Mouse (Mus musculus) MEL (cell line): ENCODE measurements around the gene Arfip1. TPM values are rescaled to one million over a fixed set of nuclear protein-coding genes. Genes with fewer than 3 reads are reported as not detected.

Source experiments
- DNase-seq: peaks from one replicate; pipeline ENCODE4 v3.0.0; 2011; ENCODE audit warnings: low read depth, low spot score
- H3K27ac ChIP-seq: 2 replicates; pipeline ENCODE4 v1.5.1; 2012; ENCODE audit warnings: low read depth, mild to moderate bottlenecking, control low read depth, low read length, moderate library complexity; ENCODE audit not compliant: control insufficient read depth
- H3K27me3 ChIP-seq, 2 experiments: fragments of 150-350 bp in 1 of 2; sonication (generic) in 1 of 2; 2 replicates each; pipeline ENCODE4 v1.6.1; 2012; ENCODE audit warnings: low read length in 2 of 2, mild to moderate bottlenecking in 2 of 2, improper control_type of control experiment in 1 of 2, moderate library complexity in 1 of 2; ENCODE audit not compliant: insufficient read depth in 2 of 2, control insufficient read depth in 1 of 2
- H3K36me3 ChIP-seq, 2 experiments: 2 replicates each; pipeline ENCODE4 v1.6.1; 2012 to 2014; ENCODE audit warnings: low read length in 2 of 2, improper control_type of control experiment in 1 of 2, inconsistent platforms in 1 of 2, mild to moderate bottlenecking in 1 of 2; ENCODE audit not compliant: insufficient read depth in 2 of 2, control insufficient read depth in 1 of 2
- H3K4me1 ChIP-seq, 2 experiments: fragments of 150-350 bp in 1 of 2; sonication (generic) in 1 of 2; 2 replicates each; pipeline ENCODE4 v1.6.1; 2012; ENCODE audit warnings: low read length in 2 of 2, improper control_type of control experiment in 1 of 2, mild to moderate bottlenecking in 1 of 2; ENCODE audit not compliant: insufficient read depth in 2 of 2, control insufficient read depth in 1 of 2
- H3K4me3 ChIP-seq, 2 experiments: fragments of 150-350 bp in 1 of 2; sonication (generic) in 1 of 2; 2 replicates each; pipeline ENCODE4 v1.5.1; 2012; ENCODE audit warnings: low read depth in 2 of 2, low read length in 2 of 2, mild to moderate bottlenecking in 2 of 2, moderate library complexity in 2 of 2, control low read depth in 1 of 2, improper control_type of control experiment in 1 of 2; ENCODE audit not compliant: control insufficient read depth in 1 of 2, insufficient read depth in 1 of 2
- H3K79me2 ChIP-seq: 2 replicates; pipeline ENCODE4 v1.6.1; 2012; ENCODE audit warnings: mild to moderate bottlenecking, low read length, moderate library complexity; ENCODE audit not compliant: control insufficient read depth, poor library complexity, insufficient read depth
- H3K9ac ChIP-seq: 2 replicates; pipeline ENCODE4 v1.6.1; 2012; ENCODE audit warnings: low read depth, mild to moderate bottlenecking, control low read depth, low read length, moderate library complexity; ENCODE audit not compliant: control insufficient read depth, poor library complexity, severe bottlenecking
- H3K9me3 ChIP-seq: fragments of 150-350 bp; sonication (generic); replicated peaks from 2 replicates; pipeline ENCODE4 v1.6.1; 2012; ENCODE audit warnings: mild to moderate bottlenecking, low read length, improper control_type of control experiment, moderate library complexity; ENCODE audit not compliant: insufficient read depth
- BHLHE40 ChIP-seq: IDR thresholded peaks from 2 replicates; pipeline ENCODE4 v1.6.1; 2012; ENCODE audit warnings: low read depth, mild to moderate bottlenecking, inconsistent platforms, low read length, improper control_type of control experiment, borderline replicate concordance
- CTCF ChIP-seq, 3 experiments: IDR thresholded peaks in 2 of 3; conservative IDR thresholded peaks in 1 of 3; 2 replicates each; pipeline ENCODE4 v1.5.1; 2011 to 2012; ENCODE audit warnings: low read length in 3 of 3, low read depth in 2 of 3, mild to moderate bottlenecking in 2 of 3, improper control_type of control experiment in 1 of 3, inconsistent platforms in 1 of 3, mixed read lengths in 1 of 3, moderate library complexity in 1 of 3; ENCODE audit not compliant: control insufficient read depth in 1 of 3, insufficient read depth in 1 of 3, poor library complexity in 1 of 3, severe bottlenecking in 1 of 3
- EP300 ChIP-seq, 2 experiments: IDR thresholded peaks; 2 replicates each; pipeline ENCODE4 v1.6.1; 2011; ENCODE audit warnings: improper control_type of control experiment in 2 of 2, low read length in 2 of 2, low read depth in 1 of 2, mild to moderate bottlenecking in 1 of 2
- NELFE ChIP-seq: IDR thresholded peaks from 2 replicates; pipeline ENCODE4 v1.6.1; 2011; ENCODE audit warnings: low read depth, low read length, improper control_type of control experiment
- POLR2A ChIP-seq, 2 experiments: IDR thresholded peaks; 2 replicates each; pipeline ENCODE4 v1.6.1; 2011 to 2012; ENCODE audit warnings: low read length in 2 of 2, mild to moderate bottlenecking in 2 of 2, control low read depth in 1 of 2, improper control_type of control experiment in 1 of 2, low read depth in 1 of 2, moderate library complexity in 1 of 2; ENCODE audit not compliant: control insufficient read depth in 1 of 2, insufficient read depth in 1 of 2, poor library complexity in 1 of 2
- RAD21 ChIP-seq: IDR thresholded peaks from 2 replicates; pipeline ENCODE4 v1.6.1; 2011; ENCODE audit warnings: mild to moderate bottlenecking, low read depth, low read length, improper control_type of control experiment
- RCOR1 ChIP-seq: IDR thresholded peaks from 2 replicates; pipeline ENCODE4 v1.6.1; 2012; ENCODE audit warnings: low read depth, mild to moderate bottlenecking, inconsistent platforms, low read length, improper control_type of control experiment
- SIN3A ChIP-seq: IDR thresholded peaks from 2 replicates; pipeline ENCODE4 v1.6.1; 2012; ENCODE audit warnings: low read length, improper control_type of control experiment, inconsistent platforms
- TBP ChIP-seq: IDR thresholded peaks from 2 replicates; pipeline ENCODE4 v1.8.0; 2011; ENCODE audit warnings: low read depth, low read length, improper control_type of control experiment
- USF1 ChIP-seq: IDR thresholded peaks from 2 replicates; pipeline ENCODE4 v1.6.1; 2014; ENCODE audit warnings: low read depth, mild to moderate bottlenecking, inconsistent platforms, low read length, improper control_type of control experiment, moderate library complexity
- ZNF384 ChIP-seq: IDR thresholded peaks from 2 replicates; pipeline ENCODE4 v1.6.1; 2012; ENCODE audit warnings: low read depth, mild to moderate bottlenecking, inconsistent platforms, low read length, improper control_type of control experiment
- polyA plus RNA-seq, 2 experiments: library from polyadenylated mRNA; stranded (reverse) in 1 of 2; unstranded in 1 of 2; fragments of >175 nt in 1 of 2; fragments of >200 nt in 1 of 2; gene quantifications; 2 replicates each; pipeline versions ENCODE4 v1.2.1 to v1.2.4; 2012; ENCODE audit warnings: low replicate concordance in 2 of 2, low read depth in 1 of 2; ENCODE audit not compliant: insufficient read length in 2 of 2, insufficient read depth in 1 of 2, missing spikeins in 1 of 2
- total RNA-seq: library from RNA; depleted of rRNA; stranded (reverse); fragments of 300-350 nt; gene quantifications from 2 replicates; pipeline ENCODE4 v1.2.3, GENCODE M21; 2012

Gene Arfip1
- total and polyA plus RNA-seq, 3 experiments = 12.5 to 15.4 TPM; not detected in 1

DNA sequence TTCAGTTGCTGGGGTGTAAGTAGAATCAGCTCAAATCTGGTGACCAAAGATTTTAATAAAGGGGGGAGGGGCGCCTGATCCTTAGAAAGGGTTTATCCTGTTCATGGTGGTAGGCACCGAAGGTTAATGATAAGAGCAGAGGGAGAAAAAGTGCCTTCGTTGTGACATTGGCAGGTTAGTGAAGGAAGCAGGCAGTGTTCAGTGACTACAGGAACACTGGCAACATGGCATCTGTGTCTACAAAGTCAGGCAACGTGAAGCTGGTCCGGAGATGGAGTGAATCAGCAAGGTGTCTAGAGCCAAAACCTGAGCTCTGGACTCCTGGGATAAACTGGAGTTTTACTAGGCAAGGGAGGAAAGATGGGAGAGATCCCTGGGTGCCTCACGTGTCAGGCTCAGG, 16.3 kb upstream of the Arfip1 start:
- DNase-seq = no peak
- H3K36me3 ChIP-seq = peaks cover 0 to 25% of the 10 kb centered on the region in 2 experiments; a peak in 2 of 4 replicates
- no peak for TF ChIP-seq POLR2A (IDR thresholded peaks at IDR 0.05; ENCODE audit: control insufficient read depth in 1 of 2, insufficient read depth in 1 of 2, low read depth in 1 of 2, low read length in 2 of 2, poor library complexity in 1 of 2)
- peaks cover 2% of the 10 kb centered on the region in 2 experiments; a peak in 2 of 4 replicates for H3K27me3 ChIP-seq
- peaks cover 2 to 25% of the 10 kb centered on the region in 2 experiments for H3K4me1 ChIP-seq
- H3K9ac ChIP-seq = no peak overlapping the region
- H3K4me3 ChIP-seq = no peak overlapping the region
- H3K27ac ChIP-seq = no peak overlapping the region
- H3K79me2 ChIP-seq = no peaks in the 10 kb centered on the region
- H3K9me3 ChIP-seq = no peaks in the 10 kb centered on the region

DNA sequence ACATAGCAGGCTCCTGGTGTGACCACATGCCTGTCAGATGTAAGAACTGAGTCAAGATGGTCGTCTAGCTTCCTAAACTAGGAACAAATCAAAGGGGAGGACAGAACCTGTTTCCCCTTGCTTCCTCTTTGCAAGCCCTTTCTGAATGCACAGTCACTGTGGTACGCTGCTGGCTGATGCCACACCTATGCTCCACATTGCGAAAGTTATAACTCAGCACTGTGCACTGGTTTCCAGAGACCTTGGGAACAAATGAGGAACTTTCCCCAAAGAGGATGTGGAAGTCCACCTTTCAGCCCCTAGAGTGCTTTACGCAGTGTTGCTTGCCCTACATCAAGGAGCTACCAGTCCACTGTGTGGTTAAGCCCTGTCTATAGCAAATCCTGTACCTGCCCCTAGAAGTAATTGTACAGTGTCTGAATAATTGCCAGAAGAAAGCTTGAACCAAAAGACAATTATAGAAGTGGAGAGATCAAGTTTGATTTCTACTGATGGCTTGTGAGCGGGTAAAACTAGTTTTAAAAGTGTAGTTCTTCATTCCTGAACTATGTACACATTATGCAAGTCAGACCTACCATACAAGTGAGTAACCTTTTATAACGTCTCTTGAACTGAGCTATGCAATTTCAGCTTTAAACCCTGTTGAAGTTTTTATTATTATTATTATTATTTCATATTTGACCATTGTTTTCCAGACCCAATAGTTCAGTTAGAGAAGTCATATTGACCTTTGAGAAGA, 15.7 kb upstream of the Arfip1 start:
- peaks cover 2 to 3% of the 10 kb centered on the region in 2 experiments; a peak in 3 of 4 replicates for H3K27me3 ChIP-seq
- DNase-seq = peak; percentile 70
- peaks cover 1 to 23% of the 10 kb centered on the region in 2 experiments for H3K4me1 ChIP-seq
- no peak overlapping the region for H3K4me3 ChIP-seq
- TF ChIP-seq RCOR1 = peak; percentile 22; the same call in 1 of the 2 replicates
- TF ChIP-seq TBP = 0 out of 2 replicates have a peak, but pooled peaks have one; percentile 20
- TF ChIP-seq RAD21 = no peak
- TF ChIP-seq SIN3A = no peak
- no peak for TF ChIP-seq BHLHE40
- TF ChIP-seq USF1 = no peak
- TF ChIP-seq NELFE = no peak
- TF ChIP-seq CTCF (IDR thresholded peaks at IDR 0.05 in 2 of 3, conservative IDR thresholded peaks at IDR 0.05 in 1 of 3; ENCODE audit: control insufficient read depth in 1 of 3, insufficient read depth in 1 of 3, low read depth in 2 of 3, low read length in 3 of 3, poor library complexity in 1 of 3, severe bottlenecking in 1 of 3) = no peak
- TF ChIP-seq, all 39 proteins: peak for 2
- Histone ChIP-seq H3K9me3 (no peaks in the 10 kb centered on the region), H3K36me3 (peaks cover 0 to 19% of the 10 kb centered on the region in 2 experiments; a peak in 2 of 4 replicates), H3K9ac (no peak overlapping the region), H3K27ac (no peak overlapping the region), H3K79me2 (no peaks in the 10 kb centered on the region)

DNA sequence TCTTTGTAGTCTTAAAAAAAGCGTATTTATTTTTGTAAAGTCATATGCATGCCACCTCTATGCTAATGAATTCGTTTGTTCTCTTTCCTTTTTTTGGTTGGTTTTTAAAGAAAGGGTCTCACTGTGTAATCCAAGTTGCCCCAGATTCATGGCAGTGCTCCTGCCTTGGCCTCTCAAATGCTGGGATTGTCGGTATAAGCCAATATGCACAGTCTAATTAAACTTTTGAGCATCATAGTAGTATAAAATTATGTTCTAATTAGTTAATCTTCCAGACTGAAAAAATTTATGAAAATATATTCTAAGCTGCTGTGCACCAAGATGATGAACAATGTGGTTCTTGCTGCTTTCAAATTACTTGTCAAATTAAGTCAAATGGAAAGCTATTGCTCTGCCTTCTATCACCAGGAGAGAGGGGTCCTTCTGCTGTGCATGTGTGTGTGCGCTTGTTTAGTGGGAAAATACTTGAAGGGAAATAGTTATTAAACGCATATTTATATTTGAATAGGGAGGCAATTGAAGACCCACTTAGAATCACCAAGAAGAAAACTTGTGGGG, 13.3 kb upstream of the Arfip1 start:
- Histone ChIP-seq H3K4me3 (peak overlapping the region; percentile 36 to 71), H3K36me3 (peaks cover 0 to 6% of the 10 kb centered on the region in 2 experiments; a peak in 2 of 4 replicates), H3K27ac (no peak overlapping the region), H3K9ac (no peak overlapping the region), H3K9me3 (no peaks in the 10 kb centered on the region), H3K79me2 (no peaks in the 10 kb centered on the region), H3K4me1 (peaks cover 1 to 7% of the 10 kb centered on the region in 2 experiments; a peak in 3 of 4 replicates), H3K27me3 (peaks cover 2 to 3% of the 10 kb centered on the region in 2 experiments; a peak in 3 of 4 replicates)
- TF ChIP-seq EP300 (IDR thresholded peaks at IDR 0.05; ENCODE audit: low read depth in 1 of 2, low read length in 2 of 2) (no peak), ZNF384 (0 out of 2 replicates have a peak, but pooled peaks have one; percentile 17)
- no peak for DNase-seq
